In genomic region chr17:40831870-40832269, GRCm38 (mm10) we compare ENCODE assay signal across 21 mouse cellular contexts. TPM values are rescaled to one million over a fixed set of nuclear protein-coding genes. Genes with fewer than 3 reads are reported as not detected.
DNase-seq lines count a peak whose midpoint lies in the region; ATAC-seq and TF ChIP-seq lines count a peak whose summit lies in the region.
"Had no signal": no experiment of that assay in that cellular context is flagged by ENCODE, and none has a peak within 500 bp of the region (broad histone marks: within the 10 kb centered on the region; RNA-seq: fewer than 3 reads in every experiment).

No protein-coding gene starts in this region.

- no peaks in the 10 kb centered on the region for H3K36me3 ChIP-seq in hindbrain, embryonic 11.5 days (ENCODE audit: control insufficient read depth, insufficient read depth, low read length)
- H3K36me3 ChIP-seq in hindbrain, embryonic 12.5 days = no peaks in the 10 kb centered on the region
- no peaks in the 10 kb centered on the region for H3K36me3 ChIP-seq in ES-E14 (ENCODE audit: control insufficient read depth, insufficient read depth, low read length, poor library complexity, severe bottlenecking)
- H3K36me3 ChIP-seq: limb, embryonic 15.5 days; midbrain, embryonic 13.5 days had no signal

- H3K9ac ChIP-seq in hindbrain, embryonic 11.5 days (ENCODE audit: low read depth, low read length) = no peak overlapping the region
- H3K9ac ChIP-seq in hindbrain, embryonic 12.5 days = no peak overlapping the region
- no peak overlapping the region for H3K9ac ChIP-seq in ES-E14 (ENCODE audit: insufficient read depth, low read depth, low read length, poor library complexity, severe bottlenecking)
- H3K9ac ChIP-seq: limb, embryonic 15.5 days; midbrain, embryonic 13.5 days had no signal

- no peaks in the 10 kb centered on the region for H3K27me3 ChIP-seq in hindbrain, embryonic 11.5 days (ENCODE audit: control insufficient read depth, insufficient read depth, low read length)
- no peaks in the 10 kb centered on the region for H3K27me3 ChIP-seq in hindbrain, embryonic 12.5 days
- H3K27me3 ChIP-seq: CH12.LX; limb, embryonic 15.5 days; midbrain, embryonic 13.5 days had no signal

- in situ Hi-C loops in ES-E14 (cut with MboI; ENCODE audit: low sequenced_read_pairs in 2 of 2, unreplicated experiment in 2 of 2) = no loop called here

- ATAC-seq in hindbrain, embryonic 11.5 days (ENCODE audit: low FRiP score) = no peak
- no peak for ATAC-seq in hindbrain, embryonic 12.5 days (ENCODE audit: low FRiP score)
- ATAC-seq in common myeloid progenitor, adult 5-6 weeks (replicated peaks; ENCODE audit: low read depth, poor library complexity, severe bottlenecking) = peak; percentile 72; the same call in 1 of the 2 replicates
- ATAC-seq: midbrain, embryonic 13.5 days had no signal

- WGBS in hindbrain, embryonic 11.5 days = 48% methylated on average over 2 of the region's 2 CpGs
- WGBS in hindbrain, embryonic 12.5 days = 60% methylated on average over 2 of the region's 2 CpGs
- 43% methylated on average over 2 of the region's 2 CpGs for WGBS in lung, adult 2 months

- no peak overlapping the region for H3K4me2 ChIP-seq in hindbrain, embryonic 11.5 days (replicated peaks; ENCODE audit: low read depth, low read length)
- no peak overlapping the region for H3K4me2 ChIP-seq in hindbrain, embryonic 12.5 days (replicated peaks)
- H3K4me2 ChIP-seq: limb, embryonic 15.5 days; midbrain, embryonic 13.5 days had no signal

- H3K27ac ChIP-seq in hindbrain, embryonic 11.5 days (ENCODE audit: low read depth, low read length) = no peak overlapping the region
- no peak overlapping the region for H3K27ac ChIP-seq in hindbrain, embryonic 12.5 days
- H3K27ac ChIP-seq in ES-E14 (ENCODE audit: insufficient read depth, low read depth, low read length, poor library complexity, severe bottlenecking) = no peak overlapping the region
- H3K27ac ChIP-seq: limb, embryonic 15.5 days; macrophage; midbrain, embryonic 13.5 days had no signal

- 0 out of 2 replicates have a peak, but pooled peaks have one; percentile 0 for TF ChIP-seq CTCF in lung, adult 2 months (IDR thresholded peaks at IDR 0.05; ENCODE audit: insufficient read depth, low read length)

- DNase-seq in hindbrain, embryonic 11.5 days (ENCODE audit: low spot score) = peak; percentile 4
- no peak for DNase-seq in lung, adult 2 months
- no peak for DNase-seq in lung, postnatal 10 days
- peak; percentile 6 for DNase-seq in ES-E14 (ENCODE audit: low read depth, low spot score)
- no peak for DNase-seq in cerebellum, adult 11 months
- DNase-seq in right cerebral cortex, postnatal 10 days (ENCODE audit: low spot score in 2 of 2) = no peak
- DNase-seq: adrenal gland, postnatal 36 days; cerebellum, postnatal 36 days; kidney, postnatal 10 days; layer of hippocampus, adult 9-11 months had no signal

- no peak overlapping the region for H3K4me3 ChIP-seq in hindbrain, embryonic 11.5 days (ENCODE audit: low read depth, low read length)
- no peak overlapping the region for H3K4me3 ChIP-seq in hindbrain, embryonic 12.5 days
- no peak overlapping the region for H3K4me3 ChIP-seq in lung, adult 2 months (replicated peaks; ENCODE audit: extremely low read depth, low read depth, low read length)
- H3K4me3 ChIP-seq in ES-E14 (ENCODE audit: insufficient read depth in 1 of 2, low read depth in 1 of 2, low read length in 2 of 2, poor library complexity in 1 of 2, severe bottlenecking in 1 of 2) = no peak overlapping the region
- H3K4me3 ChIP-seq: limb, embryonic 15.5 days; midbrain, embryonic 13.5 days had no signal

- no peaks in the 10 kb centered on the region for H3K9me3 ChIP-seq in hindbrain, embryonic 11.5 days (ENCODE audit: control insufficient read depth, low read length)
- H3K9me3 ChIP-seq in hindbrain, embryonic 12.5 days (replicated peaks) = no peaks in the 10 kb centered on the region
- no peaks in the 10 kb centered on the region for H3K9me3 ChIP-seq in ES-E14 (ENCODE audit: control insufficient read depth, insufficient read depth, low read depth, low read length)
- H3K9me3 ChIP-seq: limb, embryonic 15.5 days; midbrain, embryonic 13.5 days had no signal

- H3K4me1 ChIP-seq in hindbrain, embryonic 11.5 days (replicated peaks; ENCODE audit: control insufficient read depth, insufficient read depth, low read length) = no peaks in the 10 kb centered on the region
- H3K4me1 ChIP-seq in hindbrain, embryonic 12.5 days = no peaks in the 10 kb centered on the region
- no peaks in the 10 kb centered on the region for H3K4me1 ChIP-seq in lung, adult 2 months (ENCODE audit: control insufficient read depth, insufficient read depth, low read length)
- no peaks in the 10 kb centered on the region for H3K4me1 ChIP-seq in ES-E14 (ENCODE audit: control insufficient read depth in 2 of 2, insufficient read depth in 2 of 2, low read length in 2 of 2, poor library complexity in 1 of 2)
- H3K4me1 ChIP-seq: limb, embryonic 15.5 days; midbrain, embryonic 13.5 days had no signal

- TF ChIP-seq POLR2A in lung, adult 2 months (IDR thresholded peaks at IDR 0.05; ENCODE audit: borderline replicate concordance, extremely low read depth, low read depth, low read length) = no peak

TF ChIP-seq in ES-E14, 5 proteins besides CTCF, POLR2A, EP300 and RAD21:
- TF ChIP-seq ZC3H11A (IDR thresholded peaks at IDR 0.05; ENCODE audit: borderline replicate concordance, low read depth, low read length) (no peak), CHD2 (IDR thresholded peaks at IDR 0.05; ENCODE audit: low read depth, low read length) (no peak), MAFK (IDR thresholded peaks at IDR 0.05; ENCODE audit: insufficient read depth, low read depth, low read length) (no peak), ZNF384 (IDR thresholded peaks at IDR 0.05; ENCODE audit: low read depth, low read length) (no peak), HCFC1 (IDR thresholded peaks at IDR 0.05; ENCODE audit: borderline replicate concordance, insufficient read depth, low read length) (no peak)

RNA-seq across cellular contexts. Expression of gene Rhag, which starts 20.9 kb away (rescaled TPM):
- 7.7 and 8.0 TPM in 2 replicates for polyA plus RNA-seq in hindbrain, embryonic 11.5 days (2014; fragmentation: Nextera tagmentation; extraction: Ambion mirVana)
- 3.3 and 3.7 TPM in 2 replicates for polyA plus RNA-seq in hindbrain, embryonic 12.5 days (2016; fragmentation: Nextera tagmentation; extraction: Ambion mirVana)
- not detected in 2 replicates for polyA plus RNA-seq in lung, adult 2 months (2012; rRNA removed)
- not detected in 2 replicates for total RNA-seq in ES-E14 (2012; rRNA removed)
- 29.7 and 30.5 TPM in 2 replicates for total RNA-seq in common myeloid progenitor, adult 5-6 weeks (2017)
- total RNA-seq: adrenal gland, postnatal 36 days; CH12.LX; left cerebral cortex, postnatal 14 days had no signal
- polyA plus RNA-seq: gonadal fat pad, adult 2 months; macrophage had no signal

RNA-seq across cellular contexts. Expression of gene Crisp2, which starts 25.1 kb away (rescaled TPM):
- polyA plus RNA-seq in hindbrain, embryonic 11.5 days (2014; fragmentation: Nextera tagmentation; extraction: Ambion mirVana) = not detected in 2 replicates
- polyA plus RNA-seq in hindbrain, embryonic 12.5 days (2016; fragmentation: Nextera tagmentation; extraction: Ambion mirVana) = not detected in 2 replicates
- not detected in 2 replicates for polyA plus RNA-seq in lung, adult 2 months (2012; rRNA removed)
- not detected in 2 replicates for total RNA-seq in ES-E14 (2012; rRNA removed)
- total RNA-seq in common myeloid progenitor, adult 5-6 weeks (2017) = not detected in 2 replicates
- total RNA-seq: CH12.LX; left cerebral cortex, postnatal 14 days had no signal
- polyA plus RNA-seq: embryonic facial prominence, embryonic 14.5 days; forebrain, embryonic 11.5 days; heart, embryonic 16.5 days; limb, embryonic 15.5 days; macrophage; midbrain, embryonic 13.5 days had no signal

RNA-seq across cellular contexts. Expression of gene 9130008F23Rik, which starts 48.5 kb away (rescaled TPM):
- polyA plus RNA-seq in hindbrain, embryonic 11.5 days (2014; fragmentation: Nextera tagmentation; extraction: Ambion mirVana) = 0.90 and 1.7 TPM in 2 replicates
- polyA plus RNA-seq in hindbrain, embryonic 12.5 days (2016; fragmentation: Nextera tagmentation; extraction: Ambion mirVana) = 0.81 and 1.2 TPM in 2 replicates
- 3.0 and 4.4 TPM in 2 replicates for polyA plus RNA-seq in lung, adult 2 months (2012; rRNA removed)
- 1.4 and 3.5 TPM in 2 replicates for total RNA-seq in ES-E14 (2012; rRNA removed)
- 5.7 and 6.2 TPM in 2 replicates for total RNA-seq in common myeloid progenitor, adult 5-6 weeks (2017)
- total RNA-seq: CH12.LX had no signal

Comparison
In these comparisons a context has a peak if more than half of its experiments do, and no peak if none do; other contexts are left out.
1. DNase-seq: peak in hindbrain, embryonic 11.5 days (single experiment) and ES-E14 (single experiment); none in lung, adult 2 months (single experiment), lung, postnatal 10 days (single experiment), cerebellum, adult 11 months (single experiment) and right cerebral cortex, postnatal 10 days (0 of 2).